Mouse (Mus musculus): ENCODE measurements around the gene Nelfcd. TPM values are rescaled to one million over a fixed set of nuclear protein-coding genes. Genes with fewer than 3 reads are reported as not detected.

Gene Nelfcd
- polyA plus RNA-seq, 1 experiment from 2014 or later: 31.0 TPM

- 41% methylated on average over 2 of the region's 2 CpGs for WGBS
These were observed 43.8 kb downstream of the Nelfcd start for GRCm38 (mm10) chr2:174459365-174459764.

GRCm38 (mm10) chr2:174463370-174463769 is 47.8 kb downstream of the Nelfcd start:
- Histone ChIP-seq H3K9me3 (ENCODE audit: control insufficient read depth) (no peaks in the 10 kb centered on the region), H3K9ac (ENCODE audit: low read depth, low read length) (peak overlapping the region; percentile 58), H3K4me2 (replicated peaks; ENCODE audit: low read depth) (peak overlapping the region; percentile 96), H3K27ac (ENCODE audit: low read depth, low read length) (peak overlapping the region; percentile 57), H3K36me3 (ENCODE audit: control insufficient read depth, insufficient read depth) (peaks cover 53% of the 10 kb centered on the region), H3K4me3 (ENCODE audit: low read depth, low read length) (peak overlapping the region; percentile 56), H3K4me1 (replicated peaks; ENCODE audit: control insufficient read depth, insufficient read depth, low read length) (no peaks in the 10 kb centered on the region), H3K27me3 (replicated peaks; ENCODE audit: control insufficient read depth, insufficient read depth, low read length) (no peaks in the 10 kb centered on the region)
- ATAC-seq: peak; percentile 20; the same call in 1 of the 2 replicates
- no peak for TF ChIP-seq CTCF (IDR thresholded peaks at IDR 0.05; ENCODE audit: low read depth)
- 34% methylated on average over 10 of the region's 10 CpGs for WGBS

More at GRCm38 (mm10) chr2:174459365-174459764, 43.8 kb downstream of the Nelfcd start:
- ATAC-seq: no peak
- no peaks in the 10 kb centered on the region for H3K9me3 ChIP-seq (ENCODE audit: control insufficient read depth)
- no peaks in the 10 kb centered on the region for H3K4me1 ChIP-seq (replicated peaks; ENCODE audit: control insufficient read depth, insufficient read depth, low read length)
- H3K9ac ChIP-seq (ENCODE audit: low read depth, low read length): no peak overlapping the region
- H3K27ac ChIP-seq (ENCODE audit: low read depth, low read length): no peak overlapping the region
- no peak overlapping the region for H3K4me2 ChIP-seq (replicated peaks; ENCODE audit: low read depth)
- no peaks in the 10 kb centered on the region for H3K27me3 ChIP-seq (replicated peaks; ENCODE audit: control insufficient read depth, insufficient read depth, low read length)
- H3K36me3 ChIP-seq (ENCODE audit: control insufficient read depth, insufficient read depth): peaks cover 23% of the 10 kb centered on the region
- no peak overlapping the region for H3K4me3 ChIP-seq (ENCODE audit: low read depth, low read length)
- no peak for TF ChIP-seq CTCF (IDR thresholded peaks at IDR 0.05; ENCODE audit: low read depth)

- Histone ChIP-seq H3K27me3 (replicated peaks; ENCODE audit: control insufficient read depth, insufficient read depth, low read length) (no peaks in the 10 kb centered on the region), H3K9ac (ENCODE audit: low read depth, low read length) (peak within 1 kb of the TSS; percentile 58), H3K9me3 (ENCODE audit: control insufficient read depth) (no peaks in the 10 kb centered on the region), H3K27ac (ENCODE audit: low read depth, low read length) (peak within 1 kb of the TSS; percentile 57), H3K4me2 (replicated peaks; ENCODE audit: low read depth) (peak within 1 kb of the TSS; percentile 96), H3K36me3 (ENCODE audit: control insufficient read depth, insufficient read depth) (peaks cover 57% of the 10 kb centered on the region), H3K4me3 (ENCODE audit: low read depth, low read length) (peak within 1 kb of the TSS; percentile 56), H3K4me1 (replicated peaks; ENCODE audit: control insufficient read depth, insufficient read depth, low read length) (no peaks in the 10 kb centered on the region)
- WGBS: 2% methylated on average over 48 of the region's 48 CpGs
- ATAC-seq: peak; percentile 99
- no peak; the same call in 1 of the 2 replicates for TF ChIP-seq CTCF (IDR thresholded peaks at IDR 0.05; ENCODE audit: low read depth)
These were observed 48.4 kb downstream of the Nelfcd start, which contains the start of gene Atp5e for GRCm38 (mm10) chr2:174463789-174464523. Atp5e (minus strand) TSS chr2:174464105.

DNA sequence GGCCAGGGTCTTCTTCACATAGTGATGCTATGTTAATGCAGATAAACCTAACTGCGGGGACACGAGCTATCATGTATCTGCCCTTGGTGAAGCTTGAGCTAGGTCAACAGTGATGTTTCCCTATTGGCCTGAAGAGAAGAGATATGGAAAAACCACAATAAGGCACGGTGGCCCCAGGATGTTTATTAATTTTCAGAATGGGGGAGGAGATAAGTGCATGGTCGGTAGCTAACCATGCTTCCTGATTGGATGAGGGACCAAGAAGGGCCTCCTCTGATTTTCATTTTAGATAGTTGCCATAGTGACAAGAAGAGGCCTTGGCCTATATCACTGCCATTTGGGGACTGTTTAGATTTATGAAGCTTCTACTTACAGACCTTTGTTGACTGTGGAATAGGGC is 54.7 kb downstream of the Nelfcd start:
- WGBS: 51% methylated on average over 4 of the region's 4 CpGs
- Histone ChIP-seq H3K9me3 (ENCODE audit: control insufficient read depth) (no peaks in the 10 kb centered on the region), H3K4me1 (replicated peaks; ENCODE audit: control insufficient read depth, insufficient read depth, low read length) (peaks cover 17% of the 10 kb centered on the region), H3K27me3 (replicated peaks; ENCODE audit: control insufficient read depth, insufficient read depth, low read length) (no peaks in the 10 kb centered on the region), H3K36me3 (ENCODE audit: control insufficient read depth, insufficient read depth) (peaks cover 37% of the 10 kb centered on the region), H3K9ac (ENCODE audit: low read depth, low read length) (no peak overlapping the region), H3K27ac (ENCODE audit: low read depth, low read length) (no peak overlapping the region), H3K4me2 (replicated peaks; ENCODE audit: low read depth) (no peak overlapping the region), H3K4me3 (ENCODE audit: low read depth, low read length) (no peak overlapping the region)
- no peak for ATAC-seq
- TF ChIP-seq CTCF (IDR thresholded peaks at IDR 0.05; ENCODE audit: low read depth): no peak

DNA sequence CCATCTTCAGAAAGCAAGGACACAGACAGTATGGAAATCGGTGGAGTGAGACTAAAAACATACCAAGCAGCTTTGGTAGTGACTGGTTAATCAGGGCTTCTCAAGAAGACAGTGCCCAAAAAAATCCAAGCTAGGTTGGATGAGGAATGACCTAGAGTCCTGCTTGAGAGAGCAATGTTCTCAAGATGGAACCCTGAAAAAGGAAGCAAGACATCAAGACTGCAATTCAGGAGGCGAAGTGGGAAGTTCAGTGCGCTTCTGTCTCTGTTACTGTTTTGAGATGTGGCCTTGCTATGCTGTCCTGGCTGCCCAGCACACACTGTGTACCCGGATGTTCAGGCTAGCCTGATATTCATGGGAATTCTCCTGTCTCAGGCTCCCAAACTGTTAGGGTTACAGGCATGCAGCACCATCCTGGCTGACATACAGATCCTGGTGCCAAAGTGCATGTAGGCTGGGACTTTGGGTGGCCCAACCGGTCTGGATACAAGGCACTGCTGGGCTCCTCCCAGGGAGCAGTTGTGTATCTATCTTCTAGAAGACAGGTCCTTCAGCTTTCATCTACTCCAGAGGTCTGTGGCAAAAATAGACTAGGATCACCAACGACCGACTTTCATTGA is 55.3 kb downstream of the Nelfcd start:
- ATAC-seq: no peak
- no peak overlapping the region for H3K9ac ChIP-seq (ENCODE audit: low read depth, low read length)
- peaks cover 32% of the 10 kb centered on the region for H3K36me3 ChIP-seq (ENCODE audit: control insufficient read depth, insufficient read depth)
- H3K27me3 ChIP-seq (replicated peaks; ENCODE audit: control insufficient read depth, insufficient read depth, low read length): no peaks in the 10 kb centered on the region
- no peak overlapping the region for H3K4me3 ChIP-seq (ENCODE audit: low read depth, low read length)
- H3K4me2 ChIP-seq (replicated peaks; ENCODE audit: low read depth): peak overlapping the region; percentile 82; the same call in 1 of the 2 replicates
- TF ChIP-seq CTCF (IDR thresholded peaks at IDR 0.05; ENCODE audit: low read depth): no peak
- no peaks in the 10 kb centered on the region for H3K9me3 ChIP-seq (ENCODE audit: control insufficient read depth)
- H3K27ac ChIP-seq (ENCODE audit: low read depth, low read length): no peak overlapping the region
- H3K4me1 ChIP-seq (replicated peaks; ENCODE audit: control insufficient read depth, insufficient read depth, low read length): peaks cover 17% of the 10 kb centered on the region
- 75% methylated on average over 7 of the region's 7 CpGs for WGBS

DNA sequence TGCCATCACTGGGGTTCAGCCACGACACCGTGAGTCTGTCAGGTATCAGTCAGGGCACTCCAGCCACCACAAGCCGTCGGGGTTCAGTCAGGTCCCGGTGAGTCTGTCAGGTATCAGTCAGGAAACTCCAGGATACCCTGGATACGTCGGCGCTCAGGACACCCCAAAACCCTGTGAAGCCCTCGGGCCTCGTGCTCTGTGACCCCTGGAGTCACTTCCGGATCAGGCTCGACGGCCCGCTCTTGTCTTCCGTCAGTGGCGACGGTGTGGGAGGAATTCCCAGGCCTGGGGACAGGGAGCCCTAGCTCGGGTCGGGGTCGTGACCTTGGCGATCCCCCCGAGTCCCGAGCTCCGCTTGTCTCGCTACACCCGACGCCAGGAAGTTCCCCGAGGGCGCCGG is 56.8 kb downstream of the Nelfcd start:
- no peak for TF ChIP-seq CTCF (IDR thresholded peaks at IDR 0.05; ENCODE audit: low read depth)
- Histone ChIP-seq H3K9me3 (ENCODE audit: control insufficient read depth) (no peaks in the 10 kb centered on the region), H3K4me1 (replicated peaks; ENCODE audit: control insufficient read depth, insufficient read depth, low read length) (peaks cover 20% of the 10 kb centered on the region), H3K4me2 (replicated peaks; ENCODE audit: low read depth) (peak overlapping the region; percentile 82), H3K27ac (ENCODE audit: low read depth, low read length) (peak overlapping the region; percentile 92), H3K27me3 (replicated peaks; ENCODE audit: control insufficient read depth, insufficient read depth, low read length) (no peaks in the 10 kb centered on the region), H3K4me3 (ENCODE audit: low read depth, low read length) (peak overlapping the region; percentile 65), H3K36me3 (ENCODE audit: control insufficient read depth, insufficient read depth) (peaks cover 20% of the 10 kb centered on the region), H3K9ac (ENCODE audit: low read depth, low read length) (peak overlapping the region; percentile 81)
- ATAC-seq: peak; percentile 17
- WGBS: 5% methylated on average over 30 of the region's 30 CpGs

All from intestine, postnatal 0 days (tissue).